Mouse (Mus musculus) ZHBTc4 (cell line): ENCODE measurements around the gene Col11a2.

Source experiments
- DNase-seq: peaks from one replicate; pipeline ENCODE4 v3.0.0-alpha.2; 2011; ENCODE audit warnings: low read depth, low spot score

Gene Col11a2

GRCm38 (mm10) chr17:34026221-34026620 lies 13.0 kb upstream of the Col11a2 start:
- no peak for DNase-seq

- DNase-seq: no peak
Measured at GRCm38 (mm10) chr17:34026917-34027655, 12.2 kb upstream of the Col11a2 start.

- peak; percentile 98 for DNase-seq
Measured at GRCm38 (mm10) chr17:34027656-34028223, 11.5 kb upstream of the Col11a2 start, which contains the start of gene H2-Ke6. Gene H2-Ke6 (minus strand): TSS chr17:34028060.

GRCm38 (mm10) chr17:34028501-34029149 lies 10.6 kb upstream of the Col11a2 start:
- DNase-seq: no peak

GRCm38 (mm10) chr17:34029150-34029889 lies 9.9 kb upstream of the Col11a2 start:
- DNase-seq: no peak

GRCm38 (mm10) chr17:34029890-34030595 lies 9.2 kb upstream of the Col11a2 start:
- DNase-seq: no peak

GRCm38 (mm10) chr17:34030861-34031326 lies 8.3 kb upstream of the Col11a2 start:
- DNase-seq: no peak

- DNase-seq: peak; percentile 99
Measured at GRCm38 (mm10) chr17:34031465-34032173, 7.6 kb upstream of the Col11a2 start, which contains the start of the genes Slc39a7 and Rxrb. Gene Slc39a7 (minus strand): TSS chr17:34031682. Gene Rxrb (plus strand): TSS chr17:34031812.

GRCm38 (mm10) chr17:34032174-34032632 lies 7.0 kb upstream of the Col11a2 start:
- DNase-seq: no peak

GRCm38 (mm10) chr17:34032806-34033205 lies 6.4 kb upstream of the Col11a2 start:
- no peak for DNase-seq

- DNase-seq: no peak
Measured at GRCm38 (mm10) chr17:34033441-34033840, 5.8 kb upstream of the Col11a2 start.

- DNase-seq: peak; percentile 80
Measured at GRCm38 (mm10) chr17:34034064-34034463, 5.2 kb upstream of the Col11a2 start.

- DNase-seq: no peak
Measured at GRCm38 (mm10) chr17:34035517-34035916, 3.7 kb upstream of the Col11a2 start.

- DNase-seq: no peak
Measured at GRCm38 (mm10) chr17:34036647-34037046, 2.6 kb upstream of the Col11a2 start.

GRCm38 (mm10) chr17:34037241-34037640 lies 2.0 kb upstream of the Col11a2 start:
- DNase-seq: no peak

- no peak for DNase-seq
Measured at GRCm38 (mm10) chr17:34038440-34038839, 797 bp upstream of the Col11a2 start.

- no peak for DNase-seq
Measured at GRCm38 (mm10) chr17:34039562-34040450, 569 bp downstream of the Col11a2 start.

GRCm38 (mm10) chr17:34045941-34046340 lies 6.7 kb downstream of the Col11a2 start:
- no peak for DNase-seq

- no peak for DNase-seq
Measured at GRCm38 (mm10) chr17:34047404-34048050, 8.3 kb downstream of the Col11a2 start.
